Mouse (Mus musculus) liver, postnatal 0 days (tissue): Measurements from ENCODE around the gene Rxfp3. TPM values are rescaled to one million over a fixed set of nuclear protein-coding genes. Genes with fewer than 3 reads are reported as not detected.
A peak's percentile ranks its signal among the peaks of the same experiment; 100 is the strongest.
"Not testable (repeated sequence)": the region's sequence is repeated elsewhere in the genome, so short reads cannot be mapped to it uniquely, and the experiment has no call there.

ENCODE experiments used
- ATAC-seq: fragments of 200-750 bp; cut with Nextera tagmentation; 2 replicates; pipeline ENCODE4 v1.8.0; 2017; ENCODE audit warnings: mild to moderate bottlenecking, moderate library complexity
- DNase-seq: peaks from one replicate; pipeline ENCODE4 v3.0.0-alpha.2; 2016
- H3K27ac ChIP-seq: fragments of 300-500 bp; sonication (generic); 2 replicates; pipeline ENCODE4 v1.5.1; 2014; ENCODE audit warnings: antibody characterized with exemption, moderate library complexity, mild to moderate bottlenecking, low read depth
- H3K27me3 ChIP-seq: fragments of 300-500 bp; sonication (generic); 2 replicates; pipeline ENCODE4 v1.6.1; 2014; ENCODE audit warnings: low read length, control low read depth, mixed read lengths; ENCODE audit not compliant: insufficient read depth
- H3K36me3 ChIP-seq: fragments of 300-500 bp; sonication (generic); replicated peaks from 2 replicates; pipeline ENCODE4 v1.6.1; 2014; ENCODE audit warnings: mild to moderate bottlenecking, control low read depth, low read length, moderate library complexity, mixed read lengths; ENCODE audit not compliant: insufficient read depth
- H3K4me1 ChIP-seq: fragments of 300-500 bp; sonication (generic); 2 replicates; pipeline ENCODE4 v1.6.1; 2014; ENCODE audit warnings: antibody characterized with exemption, mild to moderate bottlenecking, control low read depth; ENCODE audit not compliant: insufficient read depth
- H3K4me2 ChIP-seq: fragments of 300-500 bp; sonication (generic); 2 replicates; pipeline ENCODE4 v1.6.1; 2014; ENCODE audit warnings: low read depth, mild to moderate bottlenecking, low read length, moderate library complexity, mixed read lengths
- H3K4me3 ChIP-seq: fragments of 300-500 bp; sonication (generic); 2 replicates; pipeline ENCODE4 v1.5.1; 2014; ENCODE audit warnings: low read depth, low read length
- H3K9ac ChIP-seq: fragments of 300-500 bp; sonication (generic); replicated peaks from 2 replicates; pipeline ENCODE4 v1.6.1; 2014; ENCODE audit warnings: mild to moderate bottlenecking, moderate library complexity
- H3K9me3 ChIP-seq: fragments of 300-500 bp; sonication (generic); 2 replicates; pipeline ENCODE4 v1.6.1; 2016; ENCODE audit warnings: mild to moderate bottlenecking, control low read depth, low read length, mixed read lengths
- CTCF ChIP-seq: sonication (generic); IDR thresholded peaks from 2 replicates; pipeline ENCODE4 v1.5.1; 2016; ENCODE audit warnings: antibody characterized with exemption, low read depth
- EP300 ChIP-seq: IDR thresholded peaks from 2 replicates; pipeline ENCODE4 v1.6.1; 2016; ENCODE audit warnings: antibody characterized with exemption, low read depth, mild to moderate bottlenecking
- WGBS: fragments of 180-500 bp; shearing (Covaris S2); extraction: QIAGEN DNeasy Blood & Tissue Kit; methylation state at CpG from one replicate; pipeline ENCODE4 v1.1.7; 2014; ENCODE audit not compliant: insufficient replicate concordance; 5-methylcytosine and 5-hydroxymethylcytosine counted together
- polyA plus RNA-seq: library from polyadenylated mRNA; unstranded; fragments of >200 nt; fragmentation: Nextera tagmentation; extraction: Ambion mirVana; gene quantifications from 2 replicates; pipeline ENCODE4 v1.2.1, GENCODE M21; 2015

The Rxfp3 gene
- polyA plus RNA-seq, 1 experiment from 2014 or later = not detected

DNA sequence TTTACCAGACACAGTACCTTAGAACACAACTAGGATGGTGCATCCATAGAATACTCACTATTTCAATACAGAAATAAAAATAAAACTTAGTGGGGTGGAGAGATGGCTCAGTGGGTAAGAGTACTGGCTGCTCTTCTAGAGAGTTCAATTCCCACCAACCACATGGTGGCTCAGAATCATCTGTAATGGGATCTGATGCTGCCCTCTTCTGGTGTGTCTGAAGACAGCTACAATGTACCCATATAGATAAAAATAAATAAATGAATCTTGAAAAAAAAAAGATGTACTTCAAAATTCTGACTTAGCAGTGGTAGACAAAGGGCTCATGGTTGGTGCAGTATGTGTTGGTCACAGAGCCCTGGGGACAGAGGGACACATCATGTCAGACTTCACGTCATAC lies 46.2 kb downstream of the Rxfp3 start:
- no peak overlapping the region for H3K4me3 ChIP-seq
- H3K27ac ChIP-seq = no peak overlapping the region
- no peak overlapping the region for H3K4me2 ChIP-seq
- ATAC-seq = no peak
- DNase-seq = no peak
- WGBS = 76% methylated on average over 1 of the region's 1 CpGs
- H3K9me3 ChIP-seq = no peaks in the 10 kb centered on the region
- no peak overlapping the region for H3K9ac ChIP-seq
- no peaks in the 10 kb centered on the region; the same call in none of the 2 replicates for H3K4me1 ChIP-seq
- no peaks in the 10 kb centered on the region for H3K27me3 ChIP-seq
- peaks cover 17% of the 10 kb centered on the region for H3K36me3 ChIP-seq
- TF ChIP-seq CTCF = peak; percentile 29; the same call in 1 of the 2 replicates
- TF ChIP-seq EP300 = no peak

DNA sequence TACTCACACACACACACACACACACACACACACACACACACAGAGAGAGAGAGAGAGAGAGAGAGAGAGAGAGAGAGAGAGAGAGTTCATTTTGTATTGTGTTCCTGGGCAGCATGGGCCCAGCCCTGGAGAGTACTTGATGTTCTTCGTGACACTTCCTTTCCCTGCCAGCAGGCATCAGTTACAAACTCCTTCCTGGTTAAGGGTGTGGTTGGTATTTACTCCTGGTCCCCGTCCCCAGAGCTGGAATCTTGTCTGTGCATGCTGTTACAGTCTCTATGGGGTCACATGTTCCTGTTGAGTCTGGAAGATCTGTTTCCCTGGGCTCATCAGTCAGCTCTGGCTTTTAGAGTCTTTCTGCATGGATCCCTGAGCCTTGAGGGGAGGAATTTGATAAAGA lies 47.4 kb downstream of the Rxfp3 start:
- Histone ChIP-seq H3K36me3 (peaks cover 11% of the 10 kb centered on the region), H3K4me2 (no peak overlapping the region), H3K4me1 (no peaks in the 10 kb centered on the region; the same call in none of the 2 replicates), H3K27ac (no peak overlapping the region), H3K27me3 (no peaks in the 10 kb centered on the region), H3K9ac (no peak overlapping the region), H3K9me3 (no peaks in the 10 kb centered on the region), H3K4me3 (no peak overlapping the region)
- 57% methylated on average over 2 of the region's 2 CpGs for WGBS
- no peak for ATAC-seq
- TF ChIP-seq EP300 = no peak
- TF ChIP-seq CTCF = no peak
- DNase-seq = no peak

DNA sequence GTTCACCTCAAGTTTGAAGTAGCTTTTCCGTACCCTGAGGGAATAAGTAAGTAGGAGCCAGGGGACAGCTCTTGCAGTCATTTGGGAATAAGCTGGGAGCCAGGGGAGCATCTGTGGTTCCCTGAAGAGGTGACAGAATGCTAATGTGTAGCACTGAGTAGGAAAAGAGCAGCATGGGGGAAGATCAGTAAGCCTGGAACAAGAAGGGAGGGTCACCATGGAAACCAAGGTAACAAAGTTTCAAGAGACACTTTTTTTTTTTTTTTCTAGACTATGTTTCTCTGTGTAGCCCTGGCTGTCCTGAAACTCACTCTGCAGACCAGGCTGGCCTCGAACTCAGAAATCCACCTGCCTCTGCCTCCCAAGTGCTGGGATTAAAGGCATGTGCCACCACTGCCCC lies 51.3 kb downstream of the Rxfp3 start:
- H3K36me3 ChIP-seq, H3K4me2 ChIP-seq, H3K4me3 ChIP-seq, DNase-seq, H3K9me3 ChIP-seq, H3K27me3 ChIP-seq, H3K9ac ChIP-seq, ATAC-seq, H3K4me1 ChIP-seq: not testable (repeated sequence)
- WGBS = 70% methylated on average over 2 of the region's 2 CpGs
- H3K27ac ChIP-seq = peak overlapping the region; percentile 31; the same call in 1 of the 2 replicates

DNA sequence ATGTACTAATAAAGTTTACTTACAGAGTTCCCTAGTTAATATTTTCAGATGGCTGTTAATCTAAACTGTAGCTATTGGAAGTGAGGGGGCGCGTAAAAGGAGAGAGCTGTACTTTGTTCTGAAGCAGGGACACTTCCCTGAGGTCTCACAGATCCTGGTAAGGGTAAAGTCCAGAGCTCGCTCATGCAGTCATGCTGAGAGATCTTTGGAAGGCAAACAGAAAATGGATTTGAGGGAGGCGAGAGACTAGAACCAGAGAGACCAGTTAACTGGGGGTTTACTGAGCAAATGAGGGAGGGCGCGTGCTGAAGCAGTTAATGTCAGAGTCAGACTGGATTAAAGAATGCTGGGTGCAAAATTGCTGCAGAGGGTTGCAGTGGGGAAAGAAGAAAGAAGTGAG lies 52.0 kb downstream of the Rxfp3 start:
- H3K27me3 ChIP-seq = no peaks in the 10 kb centered on the region
- 62% methylated on average over 6 of the region's 6 CpGs for WGBS
- peak overlapping the region; percentile 36; the same call in 1 of the 2 replicates for H3K9ac ChIP-seq
- peak overlapping the region; percentile 50; the same call in 1 of the 2 replicates for H3K4me2 ChIP-seq
- peaks cover 7% of the 10 kb centered on the region for H3K36me3 ChIP-seq
- no peaks in the 10 kb centered on the region for H3K9me3 ChIP-seq
- TF ChIP-seq CTCF (no peak), EP300 (no peak)
- ATAC-seq (no peak), DNase-seq (no peak)
- no peak overlapping the region for H3K4me3 ChIP-seq
- peak overlapping the region; percentile 34; the same call in 1 of the 2 replicates for H3K27ac ChIP-seq
- peaks cover 3% of the 10 kb centered on the region for H3K4me1 ChIP-seq

Other genes with a start within 250 kb of the Rxfp3 start
- gene C1qtnf3, start 85.7 kb downstream of the Rxfp3 start, polyA plus RNA-seq = 0.14 and 0.30 TPM in 2 replicates
- gene Amacr, start 56.2 kb downstream of the Rxfp3 start, polyA plus RNA-seq = 114 and 124 TPM in 2 replicates
- 0.04 and 0.05 TPM in 2 replicates for gene Slc45a2, start 37.3 kb downstream of the Rxfp3 start, polyA plus RNA-seq
- 0.20 and 0.38 TPM in 2 replicates for gene Adamts12, start 26.8 kb upstream of the Rxfp3 start, polyA plus RNA-seq